Mouse (Mus musculus) liver, adult 2 months (tissue): ENCODE results near the gene Pde5a. TPM values are rescaled to one million over a fixed set of nuclear protein-coding genes. Genes with fewer than 3 reads are reported as not detected.

ENCODE experiments used
- DNase-seq: peaks from one replicate; pipeline ENCODE4 v3.0.0-alpha.2; 2011; ENCODE audit warnings: low read depth, low spot score; ENCODE audit errors: extremely low read depth
- H3K27ac ChIP-seq: fragments of 200-500 bp; replicated peaks from 2 replicates; pipeline ENCODE4 v1.5.1; 2012; ENCODE audit warnings: low read depth, mild to moderate bottlenecking, control low read depth, inconsistent platforms, low read length; ENCODE audit not compliant: insufficient read depth
- H3K27me3 ChIP-seq: fragments of 200-500 bp; 2 replicates; pipeline ENCODE4 v1.6.1; 2012; ENCODE audit warnings: mild to moderate bottlenecking, moderate library complexity, low read length, inconsistent platforms; ENCODE audit not compliant: control insufficient read depth, insufficient read depth
- H3K36me3 ChIP-seq: fragments of 200-500 bp; 2 replicates; pipeline ENCODE4 v1.6.1; 2012; ENCODE audit warnings: low read length, inconsistent platforms; ENCODE audit not compliant: control insufficient read depth, insufficient read depth
- H3K4me1 ChIP-seq: fragments of 200-500 bp; 2 replicates; pipeline ENCODE4 v1.6.1; 2011; ENCODE audit warnings: low read length; ENCODE audit not compliant: control insufficient read depth, insufficient read depth
- H3K4me3 ChIP-seq: fragments of 200-500 bp; 2 replicates; pipeline ENCODE4 v1.5.1; 2011; ENCODE audit warnings: low read depth, mild to moderate bottlenecking, control low read depth, low read length, moderate library complexity; ENCODE audit not compliant: insufficient read depth
- H3K79me2 ChIP-seq: fragments of 200-500 bp; 2 replicates; pipeline ENCODE4 v1.6.1; 2012; ENCODE audit warnings: inconsistent platforms, mild to moderate bottlenecking, low read length, moderate library complexity; ENCODE audit not compliant: control insufficient read depth, insufficient read depth
- H3K9ac ChIP-seq: fragments of 200-500 bp; 2 replicates; pipeline ENCODE4 v1.6.1; 2012; ENCODE audit warnings: low read depth, mild to moderate bottlenecking, control low read depth, inconsistent platforms, low read length
- CTCF ChIP-seq: fragments of 200-500 bp; IDR thresholded peaks from 2 replicates; pipeline ENCODE4 v1.5.1; 2011; ENCODE audit warnings: low read depth, low read length, control low read depth
- POLR2A ChIP-seq: fragments of 200-500 bp; IDR thresholded peaks from 2 replicates; pipeline ENCODE4 v1.6.1; 2011; ENCODE audit warnings: low read length, control low read depth; ENCODE audit not compliant: insufficient read depth; ENCODE audit errors: extremely low read depth
- WGBS: fragments of 180-500 bp; shearing (Covaris S2); methylation state at CpG from one replicate; pipeline ENCODE4 v1.1.7; 2018; 5-methylcytosine and 5-hydroxymethylcytosine counted together
- polyA plus RNA-seq: library from polyadenylated mRNA; depleted of rRNA; stranded (reverse); fragments of >200 nt; gene quantifications from 2 replicates; pipeline ENCODE4 v1.2.3, GENCODE M21; 2012; rRNA removed
- total RNA-seq: library from RNA; depleted of rRNA; stranded (reverse); fragments of >200 nt; gene quantifications from 2 replicates; pipeline ENCODE4 v1.2.3, GENCODE M21; 2014; rRNA removed

Pde5a gene
- total and polyA plus RNA-seq, 2 experiments = 0.15 to 0.83 TPM

DNA sequence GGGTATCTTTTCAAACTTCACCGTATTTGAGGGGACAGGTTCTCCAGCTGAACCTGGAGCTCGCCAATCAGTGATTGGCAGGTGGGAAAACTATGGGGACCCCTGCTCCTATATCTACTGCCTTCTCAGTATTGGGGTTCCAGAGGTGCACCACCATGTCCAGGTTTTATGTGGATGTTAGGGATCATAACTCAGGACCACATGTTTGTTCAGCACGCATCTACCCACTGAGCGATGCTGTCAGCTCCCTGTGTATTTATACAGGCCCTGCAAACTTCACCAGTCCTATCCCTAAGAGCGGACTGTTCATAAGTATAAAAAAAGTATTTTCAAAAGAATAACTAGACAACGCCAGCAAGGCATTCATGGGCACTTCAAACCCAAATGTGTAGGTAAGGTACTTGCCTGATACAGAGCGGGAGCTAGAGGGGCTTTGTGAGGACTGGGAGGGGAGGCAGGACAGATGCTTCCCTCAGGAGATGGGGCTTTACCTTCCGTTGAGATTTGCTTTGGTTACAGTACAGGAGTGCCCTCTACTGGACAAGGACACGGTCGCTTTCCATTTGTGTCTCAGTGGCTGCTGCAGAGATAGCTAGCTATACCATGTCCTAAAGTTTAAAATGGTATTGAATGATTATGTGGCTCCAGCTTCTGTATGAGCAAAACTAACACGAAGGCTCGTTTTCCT is 175.1 kb downstream of the Pde5a start:
- H3K27me3 ChIP-seq = no peaks in the 10 kb centered on the region
- TF ChIP-seq CTCF (peak; percentile 69), POLR2A (no peak)
- DNase-seq = peak; percentile 56
- no peak overlapping the region for H3K4me3 ChIP-seq
- no peaks in the 10 kb centered on the region for H3K4me1 ChIP-seq
- no peak overlapping the region for H3K9ac ChIP-seq
- no peaks in the 10 kb centered on the region for H3K36me3 ChIP-seq
- 37% methylated on average over 12 of the region's 12 CpGs for WGBS
- no peak overlapping the region for H3K27ac ChIP-seq
- H3K79me2 ChIP-seq = no peaks in the 10 kb centered on the region

- Histone ChIP-seq H3K79me2 (no peaks in the 10 kb centered on the region), H3K4me1 (no peaks in the 10 kb centered on the region), H3K27ac (no peak overlapping the region), H3K27me3 (no peaks in the 10 kb centered on the region), H3K4me3 (no peak overlapping the region), H3K9ac (no peak overlapping the region), H3K36me3 (no peaks in the 10 kb centered on the region)
- TF ChIP-seq POLR2A (no peak), CTCF (no peak)
- WGBS = 83% methylated on average over 2 of the region's 2 CpGs
- DNase-seq = no peak
Measured at GRCm38 (mm10) chr3:122907841-122908240, 179.1 kb downstream of the Pde5a start.

Other genes with a start within 250 kb of the Pde5a start
- gene Fnbp1l, start 109.2 kb upstream of the Pde5a start, total RNA-seq = 8.7 and 9.3 TPM in 2 replicates
- gene Fnbp1l, start 109.2 kb upstream of the Pde5a start, polyA plus RNA-seq = 2.9 and 3.1 TPM in 2 replicates
- gene Fabp2, start 166.1 kb downstream of the Pde5a start, total RNA-seq = 38.4 and 104 TPM in 2 replicates
- 6.8 and 13.6 TPM in 2 replicates for gene Fabp2, start 166.1 kb downstream of the Pde5a start, polyA plus RNA-seq
- not detected in 2 replicates for gene Gm10959, start 190.4 kb downstream of the Pde5a start, total RNA-seq
- not detected in 2 replicates for gene Gm10959, start 190.4 kb downstream of the Pde5a start, polyA plus RNA-seq
- gene 1810037I17Rik, start 195.3 kb downstream of the Pde5a start, total RNA-seq = 21.7 and 22.8 TPM in 2 replicates
- 11.3 and 12.1 TPM in 2 replicates for gene 1810037I17Rik, start 195.3 kb downstream of the Pde5a start, polyA plus RNA-seq